Mouse (Mus musculus) T-helper 2 cell (primary cell): Measurements from ENCODE around the gene Cfd.
"Not testable (repeated sequence)": the region's sequence is repeated elsewhere in the genome, so short reads cannot be mapped to it uniquely, and the experiment has no call there.

Experiments used
- in situ Hi-C: fragments of 300-600 bp; cut with MboI, MseI; formaldehyde crosslinking; loops from one replicate; pipeline ENCODE4 v1.15.1; 2025; ENCODE audit warnings: high pct_unique_total_duplicates

Gene Cfd

DNA sequence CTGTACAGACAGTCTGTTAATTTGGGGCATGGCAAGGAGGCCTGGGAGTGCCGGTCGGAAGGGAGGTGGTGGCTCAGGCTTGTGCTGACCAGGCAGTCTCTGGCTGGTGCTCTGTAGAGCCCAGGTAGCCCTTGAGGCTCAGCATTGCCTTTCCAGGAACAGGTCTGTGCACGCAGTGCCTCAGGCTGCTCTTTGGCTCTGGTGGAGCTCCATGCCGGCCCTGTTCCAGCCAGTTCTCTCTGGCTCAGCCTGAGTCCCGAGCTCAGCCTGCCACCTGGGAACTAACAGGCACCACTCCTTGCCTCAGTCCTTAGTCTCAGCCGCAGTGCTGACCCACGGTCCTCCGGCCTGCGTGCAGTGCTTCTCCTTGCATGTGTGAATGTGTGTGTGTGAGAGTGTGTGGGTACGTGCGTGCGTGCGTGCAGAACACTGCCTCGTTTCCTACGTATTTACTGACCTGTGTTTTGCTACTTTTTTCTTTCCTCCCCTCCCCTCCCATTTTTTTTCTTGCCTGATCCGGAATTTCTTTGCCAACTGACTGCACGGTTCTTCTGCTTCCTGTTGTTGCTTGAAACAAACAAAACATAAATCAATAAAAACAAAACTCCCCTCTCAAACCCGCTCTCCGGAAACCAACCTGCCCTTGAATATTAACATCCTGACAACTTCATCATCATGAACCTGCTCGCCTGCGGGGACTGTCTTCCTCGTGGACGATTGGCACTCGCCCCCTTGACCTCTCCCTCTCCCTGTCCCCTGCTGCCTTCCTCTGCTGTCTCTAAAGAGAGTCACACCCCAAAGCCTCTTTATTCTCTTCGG, 29.2 kb upstream of the Cfd start:
- in situ Hi-C loops: no loop called here

DNA sequence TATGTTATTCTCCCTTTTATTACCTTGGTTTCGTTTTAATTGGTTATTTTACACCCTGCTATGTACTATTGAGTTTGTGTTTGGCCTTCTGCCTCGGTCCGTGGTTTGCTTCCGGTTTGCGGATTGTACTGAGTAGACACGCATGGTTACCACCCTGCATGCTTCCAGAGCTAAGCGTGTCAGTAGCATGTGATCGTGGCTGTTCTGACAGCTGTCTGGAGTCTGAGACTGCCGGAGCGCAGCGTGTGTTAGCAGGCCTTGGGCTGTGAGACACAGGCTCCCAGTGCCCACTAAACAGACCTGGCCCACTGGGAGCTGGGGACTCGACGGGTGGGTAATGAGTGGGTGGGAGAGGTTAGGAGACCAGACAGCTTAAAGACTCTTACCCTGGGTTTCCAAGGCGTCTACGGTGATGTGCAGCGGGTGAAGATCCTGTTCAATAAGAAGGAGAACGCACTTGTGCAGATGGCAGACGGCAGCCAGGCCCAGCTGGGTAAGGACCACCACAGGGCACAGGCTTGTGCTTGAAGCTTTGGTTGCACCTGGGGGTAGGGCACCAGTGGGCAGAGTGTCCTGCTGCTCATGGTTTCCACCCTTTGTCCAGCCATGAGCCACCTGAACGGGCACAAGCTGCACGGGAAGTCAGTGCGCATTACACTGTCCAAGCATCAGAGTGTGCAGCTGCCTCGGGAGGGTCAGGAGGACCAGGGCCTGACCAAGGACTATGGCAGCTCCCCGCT, 28.4 kb upstream of the Cfd start:
- in situ Hi-C loops: no loop called here

DNA sequence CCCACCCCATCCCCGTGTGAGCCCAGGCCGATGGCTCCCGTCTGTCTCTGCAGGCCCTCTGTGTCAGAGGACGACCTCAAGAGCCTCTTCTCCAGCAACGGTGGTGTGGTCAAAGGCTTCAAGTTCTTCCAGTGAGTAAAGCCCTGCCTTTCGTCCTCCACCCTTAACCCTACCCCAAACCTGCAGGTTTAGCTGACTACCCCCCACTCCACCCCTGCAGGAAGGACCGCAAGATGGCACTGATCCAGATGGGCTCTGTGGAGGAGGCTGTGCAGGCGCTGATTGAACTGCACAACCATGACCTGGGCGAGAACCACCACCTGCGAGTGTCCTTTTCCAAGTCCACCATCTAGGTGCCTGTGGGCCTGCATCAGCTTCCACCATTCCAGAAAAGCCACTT, 27.7 kb upstream of the Cfd start:
- in situ Hi-C loops: no loop called here

DNA sequence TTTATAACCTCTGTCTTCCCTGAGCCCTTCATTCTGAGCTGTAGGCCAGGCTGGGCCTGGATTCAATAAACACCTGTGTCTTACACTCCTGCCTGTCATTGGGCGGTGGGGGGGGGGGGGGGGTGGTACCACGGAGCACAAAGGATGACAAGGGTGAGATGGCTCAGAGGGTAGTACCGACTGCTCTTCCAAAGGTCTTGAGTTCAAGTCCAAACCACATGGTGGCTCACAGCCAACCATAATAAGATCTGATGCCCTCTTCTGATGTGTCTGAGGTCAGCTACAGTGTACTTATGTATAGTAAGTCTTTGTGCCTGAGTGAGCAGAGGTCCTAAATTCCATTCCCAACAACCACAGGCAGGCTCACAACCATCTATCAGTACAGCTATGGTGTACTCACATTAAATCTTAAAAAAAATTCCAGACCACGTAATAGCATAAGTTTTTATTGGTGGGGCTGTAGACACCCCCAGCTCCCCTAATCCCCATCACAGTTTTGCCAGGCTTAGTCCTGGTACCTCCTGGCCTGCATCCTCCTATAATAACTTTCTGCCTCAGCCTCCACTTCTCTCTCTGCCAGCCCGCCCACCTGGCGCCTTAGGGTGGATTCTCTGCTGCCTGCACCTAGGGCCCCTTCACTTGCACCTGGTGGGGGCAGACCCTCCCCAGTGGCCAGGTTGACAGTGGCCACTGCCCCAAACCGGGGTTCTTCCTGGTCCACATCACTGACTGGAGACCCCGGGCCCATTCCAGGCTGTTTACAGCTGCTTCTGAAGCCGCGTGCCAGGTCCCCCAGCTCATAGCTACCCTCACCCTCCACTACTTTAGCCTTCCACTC, 26.1 kb upstream of the Cfd start:
- in situ Hi-C loops: no loop called here

DNA sequence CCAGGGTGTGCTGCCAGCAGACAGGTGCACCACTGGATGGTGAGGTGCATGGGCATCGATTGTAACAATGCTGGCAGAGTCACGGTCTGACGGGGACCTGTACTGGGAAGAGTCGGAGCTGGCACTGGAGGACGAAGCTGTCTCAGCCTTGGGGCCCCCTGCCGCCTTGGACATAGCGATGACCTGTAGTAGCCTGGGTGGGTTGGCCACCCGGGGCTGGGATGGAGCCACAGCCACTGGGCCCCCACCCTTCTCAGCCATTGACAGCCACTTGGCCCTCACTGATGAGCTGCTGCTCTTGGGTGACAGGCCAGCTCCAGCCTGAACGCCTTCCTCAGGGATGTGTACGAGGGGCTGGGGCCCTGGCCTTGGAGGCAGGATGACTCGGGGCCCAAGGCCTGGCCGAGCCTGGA, 25.5 kb upstream of the Cfd start:
- in situ Hi-C loops: no loop called here

DNA sequence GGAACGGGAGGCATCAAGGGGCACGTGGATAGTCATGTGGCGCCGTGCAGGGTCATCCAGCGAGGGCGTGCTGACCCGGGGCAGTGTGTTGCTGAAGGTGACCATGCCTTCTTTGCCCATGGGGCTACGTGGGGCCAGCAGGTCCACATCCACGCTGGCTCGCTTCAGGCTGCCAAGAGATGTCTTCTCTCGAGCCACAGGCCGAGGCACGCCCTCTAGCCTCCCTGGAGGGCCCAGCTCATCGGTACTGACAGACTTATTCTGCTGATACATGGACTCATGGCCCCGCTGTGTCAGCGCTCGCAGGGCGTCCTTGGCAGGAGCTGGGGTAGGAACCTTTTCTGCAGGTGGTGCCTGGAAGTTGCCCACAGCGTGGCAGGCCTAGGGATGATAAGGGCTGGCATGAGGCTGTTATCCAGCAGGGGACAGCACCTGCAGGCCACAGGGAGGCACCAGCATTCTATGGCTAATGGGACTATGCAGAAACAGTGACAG, 24.8 kb upstream of the Cfd start:
- in situ Hi-C loops: no loop called here

DNA sequence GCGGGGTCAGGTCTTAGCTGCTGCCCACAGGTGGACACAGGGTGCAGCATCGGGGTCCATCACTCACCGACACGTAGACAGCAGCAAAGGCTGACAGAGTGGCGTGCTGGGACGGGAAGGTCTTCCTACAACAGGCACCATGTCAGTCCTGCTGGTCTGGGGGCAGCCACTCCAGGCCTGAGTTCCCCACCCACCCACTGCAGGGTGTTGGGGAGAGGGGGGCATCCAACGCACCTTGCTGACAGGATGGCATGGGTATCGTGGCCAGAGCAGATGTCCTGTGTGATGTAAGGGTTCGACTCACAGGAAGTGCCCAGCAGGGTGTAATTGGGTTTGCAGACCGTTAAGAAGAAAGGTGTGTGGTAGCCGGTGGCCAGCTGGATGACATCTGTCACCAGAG, 24.1 kb upstream of the Cfd start:
- in situ Hi-C loops: no loop called here

DNA sequence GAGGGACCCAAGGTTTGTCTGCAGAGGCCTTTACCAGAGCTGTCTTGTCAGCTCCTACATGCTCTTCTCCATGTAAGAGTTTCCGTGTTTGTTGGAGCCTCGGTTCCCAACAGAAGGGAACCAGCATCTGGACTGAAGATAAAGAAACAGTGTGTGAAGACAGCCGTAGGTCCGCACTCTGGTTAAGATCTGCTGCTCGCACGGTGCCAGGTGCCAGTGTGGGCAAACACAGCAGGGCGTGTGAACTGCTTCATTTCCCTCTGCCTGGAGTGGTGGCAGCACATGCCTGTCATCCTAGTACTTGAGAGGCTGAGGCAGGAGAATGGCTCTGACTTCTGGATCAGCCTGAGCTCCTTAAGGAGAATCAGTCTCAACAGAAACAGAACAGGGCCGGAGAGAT, 18.8 kb upstream of the Cfd start:
- in situ Hi-C loops: no loop called here

DNA sequence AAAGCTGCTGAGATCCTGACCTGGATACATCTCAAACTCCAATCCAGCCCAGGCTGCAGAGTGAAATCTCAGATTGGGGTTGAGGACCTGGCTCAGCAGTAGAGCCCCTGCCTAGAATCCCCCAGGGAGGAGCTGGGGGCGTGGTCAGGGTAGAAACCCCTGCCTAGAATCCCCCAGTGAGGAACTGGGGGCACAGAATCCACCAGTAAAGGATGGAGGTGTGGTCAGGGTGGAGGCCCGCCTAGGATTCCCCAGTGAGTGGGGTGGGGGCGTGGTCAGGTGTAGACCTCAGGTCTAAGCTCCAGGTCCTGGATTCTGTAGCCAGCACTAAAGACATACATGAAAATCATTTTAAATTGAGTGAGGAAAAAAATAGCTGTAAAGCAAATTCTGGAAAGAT, 17.8 kb upstream of the Cfd start:
- in situ Hi-C loops: no loop called here

DNA sequence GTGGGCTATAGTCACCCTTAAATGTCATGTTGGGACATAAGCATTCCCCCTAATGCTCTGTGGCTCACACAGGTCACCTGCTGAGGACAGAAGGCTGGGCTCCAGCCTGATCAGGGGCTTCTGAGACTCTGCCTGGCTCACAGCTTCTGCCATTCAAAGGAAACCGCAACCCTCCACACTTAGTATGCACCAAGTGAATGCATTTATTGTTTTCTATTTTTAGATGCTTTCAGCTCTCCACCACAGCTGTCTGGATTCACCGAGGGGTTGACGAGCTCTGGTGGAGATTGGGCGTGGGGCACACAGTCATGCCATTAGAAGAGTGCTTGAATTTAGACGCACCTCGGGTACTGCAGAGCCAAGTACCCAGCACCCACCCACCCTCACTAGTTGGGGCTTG, 17.3 kb upstream of the Cfd start:
- in situ Hi-C loops: no loop called here

DNA sequence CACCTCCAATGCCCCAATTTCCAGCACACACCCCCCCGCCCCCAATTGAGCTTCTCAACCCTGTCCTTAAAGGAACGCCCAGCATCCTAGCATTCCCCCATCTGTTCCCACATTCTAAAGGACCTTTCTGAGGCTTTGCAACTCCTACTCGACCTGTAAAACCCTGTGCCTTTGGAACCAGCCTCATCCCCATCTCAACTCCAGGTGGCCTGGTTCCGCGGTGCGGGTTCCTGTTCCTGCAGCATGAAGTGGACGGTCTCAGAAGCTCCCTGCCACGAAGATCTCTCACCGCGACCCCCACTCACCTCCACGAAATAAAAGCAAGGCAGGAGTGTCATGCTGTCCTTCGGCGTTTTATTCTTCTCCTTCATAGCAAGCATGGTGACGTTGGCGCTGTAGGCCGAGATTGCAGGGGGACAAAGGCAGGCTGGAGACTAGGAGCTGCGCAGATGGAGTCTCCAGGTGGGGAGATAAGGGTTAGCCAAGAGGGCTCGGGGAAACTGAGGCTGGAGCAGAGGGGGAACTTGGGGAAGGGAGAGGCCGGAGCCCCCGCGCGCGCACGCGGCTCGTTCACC, 16.9 kb upstream of the Cfd start:
- in situ Hi-C loops: no loop called here

DNA sequence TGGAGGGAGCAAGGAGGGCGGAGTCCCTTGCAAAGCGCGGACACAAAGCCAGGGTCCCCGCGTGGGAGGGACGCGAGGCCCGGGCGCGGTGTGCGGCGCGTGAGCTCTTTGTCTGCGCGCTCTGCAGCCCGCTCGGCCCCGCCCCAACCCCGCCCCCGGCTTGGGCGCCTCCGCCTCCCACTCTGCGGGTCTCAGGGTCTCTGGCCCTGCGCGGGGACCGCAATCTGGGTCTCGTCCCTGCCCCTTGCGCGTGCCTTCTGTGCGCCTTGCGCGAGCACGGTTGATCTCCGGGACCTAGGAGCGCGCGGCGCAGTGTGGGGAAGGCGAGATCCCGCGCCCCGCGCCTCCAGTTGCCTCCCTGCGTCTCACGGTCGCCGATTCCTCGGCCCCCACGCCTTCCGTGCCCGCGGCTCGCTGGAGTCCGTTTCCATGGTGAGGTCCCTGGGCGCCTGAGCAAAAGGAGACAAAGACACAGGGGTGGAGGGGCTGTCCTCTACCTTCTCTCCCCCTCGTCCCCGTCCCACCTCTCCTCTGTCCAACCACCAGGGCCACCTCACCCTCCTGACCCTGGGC, 16.3 kb upstream of the Cfd start, which contains the start of the genes Prtn3 and Plppr3:
Gene Prtn3, plus strand, starts transcription at position 187 of the 573 bp plus-strand sequence.
Gene Plppr3, minus strand, starts transcription at position 345 of the 573 bp plus-strand sequence.
- in situ Hi-C loops: no loop called here

DNA sequence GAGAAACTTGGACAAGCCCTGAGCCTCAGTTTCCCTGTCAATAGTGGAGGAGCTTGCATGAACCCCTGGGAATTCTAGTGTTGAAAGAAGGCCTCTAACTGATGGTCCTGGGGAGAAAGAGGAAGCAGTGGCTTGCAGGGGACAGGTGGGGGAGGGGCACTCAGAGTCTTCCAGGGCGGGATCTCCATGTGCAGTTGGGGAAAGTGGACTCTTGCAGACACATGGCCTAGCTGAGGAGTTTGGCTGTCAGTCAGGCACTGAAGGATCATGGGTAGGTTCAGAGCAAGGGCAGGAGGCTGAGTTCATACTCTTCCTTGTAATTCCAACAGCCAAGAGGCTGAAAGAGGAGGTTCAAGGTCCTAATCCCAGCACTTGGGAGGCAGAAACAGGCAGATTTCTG, 13.5 kb upstream of the Cfd start:
- in situ Hi-C loops: no loop called here

DNA sequence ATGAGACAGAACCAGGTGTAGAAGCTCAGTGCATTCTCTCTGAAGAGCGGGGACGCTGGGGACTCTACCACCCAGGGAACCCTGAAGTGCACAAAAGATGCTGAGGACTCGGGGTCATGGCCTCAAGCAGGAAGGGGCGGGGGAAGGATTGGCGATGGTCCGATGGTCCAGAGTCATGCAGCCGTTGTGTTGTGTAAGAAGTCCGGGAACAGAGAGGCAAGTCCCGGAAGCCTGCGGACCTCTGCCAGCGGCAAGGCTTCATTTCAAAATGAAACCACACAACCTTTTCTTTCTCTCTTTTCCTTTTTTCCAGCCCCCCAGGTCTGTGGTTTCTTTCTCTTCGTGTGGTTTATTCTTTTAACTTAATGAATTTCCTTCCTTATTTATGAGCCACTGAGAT, 12.9 kb upstream of the Cfd start:
- in situ Hi-C loops: no loop called here

DNA sequence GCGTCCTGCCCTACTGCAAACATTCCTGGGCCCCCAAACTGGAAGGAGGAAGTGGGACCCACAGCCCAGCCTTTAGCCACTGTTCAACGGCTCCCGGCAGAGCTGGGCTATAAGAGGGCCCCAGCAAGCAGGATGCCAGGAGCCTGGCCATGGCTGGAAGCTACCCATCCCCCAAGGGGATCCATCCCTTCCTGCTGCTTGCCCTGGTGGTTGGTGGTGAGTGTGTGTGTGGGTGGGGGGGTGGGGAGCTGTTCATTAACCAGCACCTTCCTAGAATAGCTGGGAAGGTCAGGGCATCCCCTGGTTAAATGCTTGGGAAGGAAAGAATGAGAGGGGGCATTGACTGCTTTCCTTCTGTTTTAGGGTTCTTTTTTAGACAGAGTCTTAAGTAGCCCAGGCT, 11.1 kb upstream of the Cfd start:
- in situ Hi-C loops: no loop called here

DNA sequence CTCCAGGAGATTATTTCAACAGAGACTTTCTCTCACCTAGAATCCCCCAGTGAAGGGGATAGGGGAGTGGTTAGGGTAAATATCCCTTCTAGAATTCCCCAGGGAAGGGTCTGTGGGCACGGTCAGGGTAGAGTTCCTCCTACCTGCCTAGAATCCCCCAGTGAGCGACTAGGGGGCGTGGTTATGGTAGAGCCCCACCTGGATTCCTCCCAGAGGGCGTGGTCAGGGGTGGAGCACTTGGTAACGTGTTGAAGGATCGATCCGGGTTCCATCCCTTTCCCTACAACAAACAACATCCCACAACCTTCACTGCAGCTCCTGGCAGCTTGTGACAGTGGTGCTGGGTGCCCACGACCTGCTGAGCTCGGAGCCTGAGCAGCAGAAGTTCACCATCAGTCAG, 9.9 kb upstream of the Cfd start:
- in situ Hi-C loops: no loop called here

DNA sequence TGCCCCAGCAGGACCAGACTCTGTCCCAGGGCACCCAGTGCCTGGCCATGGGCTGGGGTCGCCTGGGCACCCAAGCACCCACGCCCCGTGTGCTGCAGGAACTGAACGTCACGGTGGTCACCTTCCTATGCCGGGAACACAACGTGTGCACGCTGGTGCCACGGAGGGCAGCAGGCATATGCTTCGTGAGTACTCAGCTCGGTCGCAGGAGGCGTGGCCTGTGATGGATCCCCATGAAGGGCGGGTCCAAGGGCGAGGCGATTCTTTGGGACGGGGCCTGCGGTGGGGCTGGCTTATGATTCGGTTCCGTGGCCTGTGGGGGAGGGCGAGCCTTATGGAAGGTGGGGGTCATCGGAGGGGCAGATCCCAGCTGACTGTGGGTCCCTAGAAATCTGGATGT, 8.7 kb upstream of the Cfd start:
- in situ Hi-C loops: no loop called here

DNA sequence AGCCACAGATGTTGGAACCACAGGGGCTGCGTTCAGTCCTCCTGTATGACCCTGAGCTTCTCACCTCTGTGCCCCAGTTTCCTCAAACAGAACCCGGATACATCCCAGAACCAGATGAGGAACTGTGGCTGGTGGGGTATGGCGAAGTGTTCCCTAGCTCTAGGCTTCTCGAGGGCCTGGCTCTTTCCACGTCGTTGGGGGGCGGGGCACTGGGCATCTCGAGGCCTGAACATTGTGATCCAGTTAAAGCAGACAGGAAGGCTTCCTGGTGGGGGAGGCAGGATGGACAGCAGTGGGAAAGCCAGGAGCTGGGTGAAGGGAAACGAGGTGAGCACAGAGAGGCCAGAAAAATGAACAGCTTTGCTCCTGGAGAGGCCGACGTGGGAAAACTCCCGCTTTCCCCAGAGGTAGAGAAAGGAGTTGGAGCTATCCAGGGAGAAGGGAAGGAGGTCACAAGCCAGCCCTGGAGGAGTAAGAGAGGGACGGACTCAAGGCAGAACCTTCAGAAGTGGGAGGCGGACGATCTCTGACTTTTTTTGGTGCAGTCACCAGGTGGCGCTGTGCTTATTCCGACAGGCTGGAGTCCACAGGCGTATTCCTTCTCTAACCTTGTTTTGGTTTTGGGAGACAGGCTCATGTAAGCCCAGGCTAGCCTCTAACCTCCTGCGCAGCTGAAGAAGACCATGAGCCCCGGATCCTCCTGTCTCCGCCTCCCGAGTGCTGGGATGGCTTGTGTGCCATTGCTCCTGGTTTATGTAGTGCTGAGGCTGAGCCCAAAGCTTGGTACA, 7.2 kb upstream of the Cfd start:
- in situ Hi-C loops: no loop called here

DNA sequence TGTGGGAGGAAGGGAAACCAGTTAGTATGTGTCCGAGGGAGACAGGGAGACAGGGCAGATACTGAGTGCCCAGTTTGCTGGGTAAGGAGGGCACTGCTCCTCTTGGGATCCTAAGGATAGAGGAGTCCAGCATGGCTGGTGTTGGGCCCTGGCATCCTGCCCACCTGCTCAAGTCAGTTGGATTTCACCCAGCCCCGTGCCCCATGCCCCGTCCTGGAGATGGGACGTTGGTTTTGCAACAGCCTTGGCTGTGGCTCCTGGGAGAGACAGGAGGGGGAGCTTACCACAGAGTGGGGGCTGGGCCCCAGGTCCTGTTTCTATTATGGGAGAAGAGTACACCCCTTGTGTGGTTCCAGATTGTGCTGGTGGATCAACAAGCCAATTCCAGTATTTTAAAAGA, 6.2 kb upstream of the Cfd start:
- in situ Hi-C loops: no loop called here

DNA sequence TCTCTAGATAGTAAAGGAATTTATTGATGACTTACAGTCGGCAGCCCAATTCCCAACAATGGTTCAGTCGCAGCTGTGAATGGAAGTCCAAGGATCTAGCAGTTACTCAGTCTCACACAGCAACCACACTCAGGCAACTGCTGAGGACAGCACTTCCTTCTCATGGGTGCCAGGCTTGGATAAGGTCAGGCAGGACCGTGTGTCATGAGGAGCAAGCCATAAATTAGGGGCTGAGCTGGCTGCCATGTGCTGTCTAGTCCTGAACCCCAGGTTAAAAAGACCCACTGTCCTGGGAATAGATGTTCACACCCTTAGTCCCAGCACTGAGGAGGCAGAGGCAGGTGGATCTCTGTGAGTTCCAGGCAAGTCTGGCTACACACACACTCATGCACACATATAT, 5.7 kb upstream of the Cfd start:
- in situ Hi-C loops: not testable (repeated sequence)

DNA sequence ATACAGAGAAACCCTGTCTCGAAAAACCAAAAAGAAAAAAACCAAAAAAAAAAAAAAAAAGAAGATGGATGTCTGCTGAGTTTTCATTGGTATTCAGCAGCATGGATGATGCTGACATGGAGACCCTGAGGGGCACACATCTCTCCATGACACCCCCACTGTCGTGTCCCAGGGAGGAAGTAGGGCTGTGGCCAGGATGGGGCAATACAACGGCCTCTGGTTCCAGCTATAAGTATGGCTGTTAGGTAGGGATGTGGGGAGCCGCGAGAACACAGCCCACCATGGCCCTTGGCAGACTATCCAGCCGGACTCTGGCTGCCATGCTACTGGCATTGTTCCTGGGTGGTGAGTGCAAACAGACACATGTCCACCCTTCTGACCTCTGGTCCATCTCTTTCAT, 4.6 kb upstream of the Cfd start, which contains the start of gene Elane:
Gene Elane, plus strand, starts transcription at position 194 of the 400 bp plus-strand sequence.
- in situ Hi-C loops: no loop called here
